Mouse (Mus musculus) heart, embryonic 11.5 days (tissue): ENCODE data around the gene Myo1g. TPM values are rescaled to one million over a fixed set of nuclear protein-coding genes. Genes with fewer than 3 reads are reported as not detected.
A peak's percentile ranks its signal among the peaks of the same experiment; 100 is the strongest.
"Not testable (repeated sequence)": the region's sequence is repeated elsewhere in the genome, so short reads cannot be mapped to it uniquely, and the experiment has no call there.

Experiments used
- ATAC-seq: fragments of 200-750 bp; cut with Nextera tagmentation; replicated peaks from 2 replicates; pipeline ENCODE4 v1.8.0; 2017; ENCODE audit warnings: moderate library complexity; ENCODE audit not compliant: insufficient number of reproducible peaks, low FRiP score, low TSS enrichment
- H3K27ac ChIP-seq: fragments of 300-500 bp; sonication (generic); 2 replicates; pipeline ENCODE4 v1.5.1; 2014; ENCODE audit warnings: mild to moderate bottlenecking, low read depth, low read length
- H3K27me3 ChIP-seq: fragments of 300-500 bp; sonication (generic); 2 replicates; pipeline ENCODE4 v1.6.1; 2014; ENCODE audit warnings: mild to moderate bottlenecking, low read length, mixed read lengths; ENCODE audit not compliant: control insufficient read depth, insufficient read depth
- H3K36me3 ChIP-seq: fragments of 300-500 bp; sonication (generic); 2 replicates; pipeline ENCODE4 v1.6.1; 2014; ENCODE audit warnings: mild to moderate bottlenecking, low read length, moderate library complexity, mixed read lengths; ENCODE audit not compliant: control insufficient read depth, insufficient read depth
- H3K4me1 ChIP-seq: fragments of 300-500 bp; sonication (generic); 2 replicates; pipeline ENCODE4 v1.6.1; 2014; ENCODE audit warnings: low read length; ENCODE audit not compliant: control insufficient read depth, insufficient read depth
- H3K4me2 ChIP-seq: fragments of 300-500 bp; sonication (generic); 2 replicates; pipeline ENCODE4 v1.6.1; 2014; ENCODE audit warnings: mild to moderate bottlenecking, moderate library complexity
- H3K4me3 ChIP-seq: fragments of 300-500 bp; sonication (generic); 2 replicates; pipeline ENCODE4 v1.5.1; 2014; ENCODE audit warnings: low read depth, low read length
- H3K9ac ChIP-seq: fragments of 300-500 bp; sonication (generic); 2 replicates; pipeline ENCODE4 v1.6.1; 2014; ENCODE audit warnings: mild to moderate bottlenecking, low read depth, low read length, moderate library complexity
- H3K9me3 ChIP-seq: fragments of 300-500 bp; sonication (generic); replicated peaks from 2 replicates; pipeline ENCODE4 v1.6.1; 2016; ENCODE audit warnings: low read length; ENCODE audit not compliant: control insufficient read depth
- WGBS: fragments of 180-500 bp; shearing (Covaris S2); extraction: QIAGEN DNeasy Blood & Tissue Kit; methylation state at CpG from one replicate; pipeline ENCODE4 v1.1.7; 2014; ENCODE audit not compliant: insufficient replicate concordance; 5-methylcytosine and 5-hydroxymethylcytosine counted together
- polyA plus RNA-seq: library from polyadenylated mRNA; unstranded; fragments of >200 nt; fragmentation: Nextera tagmentation; extraction: Ambion mirVana; gene quantifications from 2 replicates; pipeline ENCODE4 v1.2.1, GENCODE M21; 2014

Myo1g gene
- polyA plus RNA-seq, 1 experiment from 2014 or later = 0.72 TPM

DNA sequence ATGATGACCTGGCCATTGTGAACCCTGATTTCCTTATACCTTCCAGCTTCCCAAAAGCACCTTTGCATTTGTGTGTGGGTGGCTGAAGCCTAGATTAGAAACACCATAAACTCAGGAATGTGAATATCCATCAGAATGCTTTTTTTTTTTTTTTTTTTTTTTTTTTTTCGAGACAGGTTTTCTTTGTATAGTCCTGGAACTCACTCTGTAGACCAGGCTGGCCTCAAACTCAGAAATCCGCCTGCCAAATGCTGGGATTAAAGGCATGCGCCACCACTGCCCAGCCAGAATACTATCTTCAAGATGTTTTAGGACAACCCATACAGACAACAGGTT, 25.1 kb upstream of the Myo1g start:
- WGBS = 30% methylated on average over 3 of the region's 3 CpGs
- H3K4me2 ChIP-seq = peak overlapping the region; percentile 79
- H3K27me3 ChIP-seq = no peaks in the 10 kb centered on the region
- H3K9me3 ChIP-seq = no peaks in the 10 kb centered on the region
- peak overlapping the region; percentile 96 for H3K27ac ChIP-seq
- no peaks in the 10 kb centered on the region for H3K36me3 ChIP-seq
- H3K4me3 ChIP-seq = peak overlapping the region; percentile 89
- peak overlapping the region; percentile 80 for H3K9ac ChIP-seq
- peaks cover 7% of the 10 kb centered on the region for H3K4me1 ChIP-seq
- ATAC-seq = no peak

DNA sequence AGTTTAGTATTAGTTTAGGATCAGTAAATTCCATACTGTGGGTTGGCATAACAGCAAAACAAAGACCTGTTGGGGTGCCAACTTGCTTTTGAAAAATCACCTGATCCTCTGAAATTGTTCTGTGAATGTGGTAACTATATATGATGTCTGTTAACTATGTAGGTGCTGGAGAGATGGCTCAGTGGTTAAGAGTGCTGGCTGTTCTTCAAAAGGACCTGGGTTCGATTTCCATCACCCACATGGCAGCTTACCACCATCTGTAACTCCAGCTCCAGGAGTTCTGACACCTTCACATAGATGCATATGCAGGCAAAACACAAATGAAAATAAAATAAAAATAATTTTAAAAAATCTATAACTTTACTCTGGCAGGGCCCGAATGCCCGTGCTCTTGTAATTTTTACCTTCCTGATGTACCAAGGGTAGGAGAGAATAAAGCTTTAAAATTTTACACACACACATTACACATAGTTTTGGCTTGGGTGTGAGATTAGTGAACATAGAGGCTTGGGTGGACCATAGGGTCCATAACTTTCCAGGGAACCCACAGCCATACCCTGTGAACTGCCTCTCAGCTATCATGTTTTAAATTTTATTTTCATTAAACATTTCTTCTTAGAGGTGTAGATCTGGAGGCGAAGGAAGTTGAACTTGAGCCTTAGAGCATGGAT, 24.6 kb upstream of the Myo1g start:
- Histone ChIP-seq H3K4me2 (no peak overlapping the region; the same call in 1 of the 2 replicates), H3K36me3 (no peaks in the 10 kb centered on the region), H3K4me1 (peaks cover 7% of the 10 kb centered on the region), H3K27ac (no peak overlapping the region), H3K9me3 (no peaks in the 10 kb centered on the region), H3K9ac (no peak overlapping the region), H3K27me3 (no peaks in the 10 kb centered on the region), H3K4me3 (no peak overlapping the region)
- WGBS = 93% methylated on average over 4 of the region's 4 CpGs
- no peak for ATAC-seq

DNA sequence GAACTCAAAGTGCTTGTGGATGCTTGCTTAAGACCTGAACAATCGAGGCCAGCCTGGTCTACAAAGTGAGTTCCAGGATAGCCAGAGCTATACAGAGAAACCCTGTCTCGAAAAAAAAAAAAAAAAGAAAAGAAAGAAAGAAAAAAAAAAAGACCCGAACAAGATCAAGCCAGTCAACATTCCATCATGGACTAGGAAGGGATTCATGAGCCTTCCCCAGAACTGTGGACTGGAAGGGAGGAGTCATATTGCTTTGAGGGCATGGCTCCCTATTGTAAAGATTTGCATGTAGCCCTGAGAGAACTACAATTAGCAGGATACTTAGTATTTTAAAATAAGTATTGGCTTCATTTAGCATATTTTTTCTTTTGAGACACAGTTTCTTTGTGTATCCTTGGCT, 23.9 kb upstream of the Myo1g start:
- 70% methylated on average over 3 of the region's 3 CpGs for WGBS
- H3K4me1 ChIP-seq = peaks cover 7% of the 10 kb centered on the region
- no peak overlapping the region for H3K27ac ChIP-seq

DNA sequence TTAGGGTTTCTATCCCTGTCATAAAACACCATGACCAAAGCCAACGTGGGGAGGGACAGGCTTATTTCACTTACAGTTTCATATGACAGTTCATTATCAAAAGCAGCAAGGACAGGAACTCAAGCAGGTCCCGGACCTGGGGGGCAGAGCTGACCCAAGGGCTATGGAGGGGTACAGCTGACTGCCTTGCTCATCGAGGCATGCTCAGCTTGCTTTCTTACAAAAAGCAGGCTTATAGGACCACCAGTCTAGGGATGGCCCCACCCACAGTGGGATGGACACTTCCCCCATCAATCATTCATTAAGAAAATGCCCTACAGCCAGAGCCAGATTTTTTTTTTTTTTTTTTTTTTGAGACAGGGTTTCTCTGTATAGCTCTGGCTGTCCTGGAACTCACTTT, 10.0 kb upstream of the Myo1g start:
- Histone ChIP-seq H3K9ac (no peak overlapping the region), H3K4me1 (peaks cover 9% of the 10 kb centered on the region), H3K36me3 (peaks cover 8% of the 10 kb centered on the region), H3K27me3 (no peaks in the 10 kb centered on the region), H3K9me3 (no peaks in the 10 kb centered on the region), H3K27ac (no peak overlapping the region), H3K4me3 (no peak overlapping the region), H3K4me2 (no peak overlapping the region)
- no peak for ATAC-seq
- 87% methylated on average over 3 of the region's 3 CpGs for WGBS

More for the DNA sequence above, 23.9 kb upstream of the Myo1g start:
- Histone ChIP-seq H3K27me3 (no peaks in the 10 kb centered on the region), H3K4me3 (no peak overlapping the region), H3K36me3 (no peaks in the 10 kb centered on the region), H3K4me2 (no peak overlapping the region), H3K9me3 (no peaks in the 10 kb centered on the region), H3K9ac (no peak overlapping the region)
- ATAC-seq = no peak

DNA sequence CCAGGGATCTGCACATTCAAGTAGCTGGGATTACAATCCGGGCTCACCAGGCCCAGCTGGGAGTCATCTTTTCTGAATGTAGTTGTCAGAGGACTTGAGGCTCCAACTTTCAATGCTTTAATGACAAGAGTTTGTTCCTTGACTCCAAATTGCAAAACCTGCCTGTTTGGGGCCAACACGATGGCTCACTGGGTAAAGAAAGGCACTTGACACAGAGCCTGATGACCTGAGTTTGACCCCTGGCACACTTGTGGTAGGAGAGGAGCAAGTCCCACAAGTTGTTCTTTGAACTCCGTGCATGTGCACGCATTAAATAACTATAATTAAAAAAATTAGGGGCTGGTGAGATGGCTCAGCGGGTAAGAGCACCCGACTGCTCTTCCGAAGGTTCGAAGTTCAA, 9.2 kb upstream of the Myo1g start:
- Histone ChIP-seq H3K4me3 (no peak overlapping the region), H3K27me3 (no peaks in the 10 kb centered on the region), H3K36me3 (peaks cover 16% of the 10 kb centered on the region), H3K9ac (no peak overlapping the region), H3K4me2 (no peak overlapping the region), H3K27ac (no peak overlapping the region), H3K9me3 (no peaks in the 10 kb centered on the region), H3K4me1 (peaks cover 9% of the 10 kb centered on the region)
- no peak for ATAC-seq
- 87% methylated on average over 8 of the region's 8 CpGs for WGBS

DNA sequence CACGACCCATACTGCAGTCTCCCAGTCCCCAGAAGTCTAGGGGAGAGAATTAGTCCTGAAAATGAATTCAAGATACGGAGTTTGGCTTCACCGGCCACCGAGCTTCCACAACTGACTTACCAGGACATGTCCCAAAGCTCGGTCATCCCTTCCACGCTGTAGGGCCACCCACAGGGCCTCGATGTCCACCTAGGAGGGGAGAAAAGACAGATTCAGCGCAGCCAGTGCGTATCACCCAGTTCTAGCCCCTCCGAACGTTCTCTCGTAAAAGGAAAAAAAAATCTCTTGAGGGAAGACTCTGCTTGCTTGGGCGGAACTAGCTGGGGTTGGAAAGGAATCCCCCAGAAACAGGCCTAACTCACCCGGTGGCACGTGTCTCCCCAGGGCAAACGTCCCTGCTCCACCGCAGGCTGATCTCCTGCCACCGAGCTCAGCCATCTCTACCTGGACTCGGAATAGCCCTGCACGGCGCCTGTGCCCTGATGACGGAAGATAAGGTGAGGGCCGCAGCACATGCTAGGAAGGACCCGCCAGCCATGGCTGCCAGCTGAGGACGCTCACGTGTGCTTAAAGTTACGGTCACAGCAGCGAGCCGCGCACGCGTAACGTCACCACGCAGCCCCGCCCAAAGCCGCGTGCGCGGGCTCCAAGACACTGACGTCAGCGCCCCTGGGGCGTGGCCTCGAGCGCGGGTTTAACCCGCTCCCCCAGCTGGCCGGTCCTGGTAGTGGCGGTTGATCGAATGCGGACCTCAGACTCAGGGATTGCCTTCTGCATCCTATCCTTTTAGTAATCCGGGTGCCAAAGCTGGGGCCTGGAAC, 7.6 kb upstream of the Myo1g start:
- Histone ChIP-seq H3K27me3 (no peaks in the 10 kb centered on the region), H3K36me3 (peaks cover 23% of the 10 kb centered on the region), H3K9me3 (no peaks in the 10 kb centered on the region), H3K9ac (peak overlapping the region; percentile 88), H3K4me3 (peak overlapping the region; percentile 72), H3K27ac (peak overlapping the region; percentile 84), H3K4me2 (peak overlapping the region; percentile 92), H3K4me1 (peaks cover 9% of the 10 kb centered on the region)
- WGBS = under 1% methylated on average over 51 of the region's 51 CpGs
- peak; percentile 95 for ATAC-seq

DNA sequence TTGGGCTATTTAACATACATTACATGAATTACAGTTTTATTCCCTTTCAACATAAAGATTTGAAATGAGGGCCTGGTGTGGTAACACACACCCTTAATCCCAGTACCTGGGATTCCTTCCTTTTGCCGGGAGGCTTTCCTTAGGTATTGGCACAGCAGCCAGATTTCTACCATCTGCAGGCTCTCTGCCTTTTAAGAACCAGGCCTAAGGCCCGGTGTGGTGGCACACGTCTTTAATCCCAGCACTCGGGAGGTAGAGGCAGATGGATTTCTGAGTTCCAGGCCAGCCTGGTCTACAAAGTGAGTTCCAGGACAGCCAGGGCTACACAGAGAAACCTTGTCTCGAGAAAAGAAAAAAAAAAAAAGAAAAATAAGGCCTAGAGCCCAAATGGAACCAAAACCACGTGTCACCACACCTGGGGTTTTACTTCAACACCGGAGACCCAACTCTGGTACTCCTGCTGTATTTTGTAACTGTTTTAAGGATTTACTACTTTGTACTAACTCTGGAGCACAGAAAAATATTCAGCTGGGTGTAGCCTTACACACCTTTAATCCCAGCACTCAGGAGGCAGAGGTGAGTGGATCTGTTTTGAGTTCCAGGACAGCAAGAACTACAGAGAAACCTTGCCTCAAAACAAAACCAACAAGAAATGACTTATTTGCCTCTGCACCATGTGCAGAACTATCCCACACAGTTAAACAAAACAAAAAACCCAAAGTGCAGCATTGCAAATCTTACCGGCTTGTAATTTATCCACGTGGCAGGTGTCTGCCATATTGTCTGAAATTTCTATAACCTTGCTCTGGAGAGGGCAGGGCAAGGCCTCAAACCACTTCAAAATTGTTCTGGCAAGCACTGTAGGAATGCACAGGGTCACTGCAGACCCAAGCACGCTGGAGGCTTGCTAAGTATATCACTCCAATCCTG, 6.8 kb upstream of the Myo1g start:
- Histone ChIP-seq H3K27me3 (no peaks in the 10 kb centered on the region), H3K4me1 (peaks cover 9% of the 10 kb centered on the region), H3K4me3 (peak overlapping the region; percentile 72), H3K36me3 (peaks cover 23% of the 10 kb centered on the region), H3K9me3 (no peaks in the 10 kb centered on the region), H3K27ac (peak overlapping the region; percentile 84), H3K9ac (peak overlapping the region; percentile 88), H3K4me2 (peak overlapping the region; percentile 92)
- 0 out of 2 replicates have a peak, but pooled peaks have one; percentile 43 for ATAC-seq
- WGBS = 20% methylated on average over 10 of the region's 10 CpGs

DNA sequence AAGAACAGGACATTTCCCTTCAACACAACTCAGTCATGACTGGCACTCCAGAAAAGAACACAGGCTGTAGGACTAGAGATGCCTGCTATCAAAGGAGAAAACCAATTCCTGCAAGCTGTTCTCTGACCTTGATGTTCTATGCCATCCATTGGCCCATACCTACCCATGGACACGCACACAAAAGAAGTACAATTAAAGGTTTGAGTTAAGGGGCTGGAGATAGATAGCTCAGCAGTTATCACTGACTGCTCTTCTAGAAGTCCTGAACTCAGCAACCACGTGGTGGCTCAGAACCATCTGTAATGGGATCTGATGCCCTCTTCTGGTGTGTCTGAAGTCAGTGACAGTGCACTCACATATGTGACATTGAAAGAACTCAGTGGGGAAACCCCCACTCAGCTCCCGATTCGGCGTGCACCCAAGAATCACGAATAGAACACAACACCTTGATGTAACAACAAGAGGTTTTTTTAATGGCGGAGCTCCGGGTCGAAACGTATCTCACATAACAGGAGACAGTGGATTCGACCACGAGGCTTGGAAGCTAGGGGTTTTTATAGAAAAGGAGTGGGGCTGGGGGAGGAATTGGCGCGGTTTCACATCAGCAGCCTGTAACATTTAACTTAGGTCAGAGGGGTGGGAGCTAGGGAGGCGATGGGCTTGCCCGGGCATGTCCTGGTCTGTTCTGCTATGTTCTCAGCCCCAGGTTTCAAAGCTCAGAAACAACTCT, 5.9 kb upstream of the Myo1g start:
- peak overlapping the region; percentile 92 for H3K4me2 ChIP-seq
- H3K9ac ChIP-seq = peak overlapping the region; percentile 88
- not testable (repeated sequence) for ATAC-seq, H3K4me1 ChIP-seq, H3K27me3 ChIP-seq, H3K9me3 ChIP-seq, H3K27ac ChIP-seq
- peak overlapping the region; percentile 72 for H3K4me3 ChIP-seq
- H3K36me3 ChIP-seq = peaks cover 23% of the 10 kb centered on the region
- 63% methylated on average over 10 of the region's 16 CpGs for WGBS
